Mouse (Mus musculus): ENCODE measurements around the gene Lmtk2. TPM values are rescaled to one million over a fixed set of nuclear protein-coding genes. Genes with fewer than 3 reads are reported as not detected.

Lmtk2 gene
- polyA plus RNA-seq, 1 experiment from 2014 or later, result 3.5 TPM

GRCm38 (mm10) chr5:144151270-144151669 lies 51.0 kb downstream of the Lmtk2 start:
- Histone ChIP-seq H3K4me1 (ENCODE audit: control insufficient read depth, insufficient read depth, low read length) (peaks cover 11% of the 10 kb centered on the region), H3K4me2 (ENCODE audit: low read depth, low read length) (no peak overlapping the region), H3K27ac (ENCODE audit: low read length) (no peak overlapping the region), H3K9me3 (replicated peaks; ENCODE audit: control insufficient read depth, low read length) (no peaks in the 10 kb centered on the region), H3K27me3 (ENCODE audit: control insufficient read depth, insufficient read depth, low read length) (no peaks in the 10 kb centered on the region), H3K9ac (ENCODE audit: low read length) (no peak overlapping the region), H3K4me3 (ENCODE audit: low read length) (no peak overlapping the region), H3K36me3 (ENCODE audit: control insufficient read depth, insufficient read depth) (peaks cover 3% of the 10 kb centered on the region)
- WGBS, result 85% methylated on average over 4 of the region's 4 CpGs
- no peak for ATAC-seq (replicated peaks; ENCODE audit: extremely low read depth, insufficient read depth, low FRiP score)

- Histone ChIP-seq H3K4me3 (ENCODE audit: low read length) (no peak overlapping the region), H3K36me3 (ENCODE audit: control insufficient read depth, insufficient read depth) (peaks cover 3% of the 10 kb centered on the region; the same call in 1 of the 2 replicates), H3K27ac (ENCODE audit: low read length) (no peak overlapping the region), H3K9ac (ENCODE audit: low read length) (no peak overlapping the region), H3K4me1 (ENCODE audit: control insufficient read depth, insufficient read depth, low read length) (peaks cover 17% of the 10 kb centered on the region), H3K9me3 (replicated peaks; ENCODE audit: control insufficient read depth, low read length) (no peaks in the 10 kb centered on the region), H3K27me3 (ENCODE audit: control insufficient read depth, insufficient read depth, low read length) (no peaks in the 10 kb centered on the region), H3K4me2 (ENCODE audit: low read depth, low read length) (no peak overlapping the region)
- no peak for ATAC-seq (replicated peaks; ENCODE audit: extremely low read depth, insufficient read depth, low FRiP score)
- 21% methylated on average over 7 of the region's 7 CpGs for WGBS
Observed at GRCm38 (mm10) chr5:144154528-144154927, 54.3 kb downstream of the Lmtk2 start.

DNA sequence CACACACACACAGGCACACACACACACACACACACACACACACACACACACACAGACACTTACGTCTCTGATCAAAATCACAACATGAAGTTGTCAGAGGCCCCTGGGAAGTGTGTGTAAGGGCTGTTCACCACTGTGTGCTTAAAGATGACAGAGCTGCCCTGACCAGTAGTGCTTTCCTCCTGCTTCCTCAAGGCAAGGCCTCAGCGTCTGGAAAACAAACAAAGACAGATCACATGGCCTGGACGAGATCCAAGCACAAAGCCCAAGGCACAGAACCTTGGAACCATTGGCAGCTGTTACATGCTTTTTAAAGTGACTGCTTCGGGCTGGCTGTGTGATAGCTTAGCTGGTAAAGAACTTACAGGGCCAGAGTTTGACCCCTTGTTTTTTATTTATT lies 58.4 kb downstream of the Lmtk2 start:
- H3K9ac ChIP-seq (ENCODE audit: low read length), result no peak overlapping the region
- no peaks in the 10 kb centered on the region for H3K27me3 ChIP-seq (ENCODE audit: control insufficient read depth, insufficient read depth, low read length)
- peaks cover 3% of the 10 kb centered on the region; the same call in 1 of the 2 replicates for H3K36me3 ChIP-seq (ENCODE audit: control insufficient read depth, insufficient read depth)
- ATAC-seq (replicated peaks; ENCODE audit: extremely low read depth, insufficient read depth, low FRiP score), result peak; percentile 77
- peak overlapping the region; percentile 61 for H3K27ac ChIP-seq (ENCODE audit: low read length)
- 21% methylated on average over 4 of the region's 4 CpGs for WGBS
- H3K4me3 ChIP-seq (ENCODE audit: low read length), result no peak overlapping the region
- no peak overlapping the region for H3K4me2 ChIP-seq (ENCODE audit: low read depth, low read length)
- H3K9me3 ChIP-seq (replicated peaks; ENCODE audit: control insufficient read depth, low read length), result no peaks in the 10 kb centered on the region
- H3K4me1 ChIP-seq (ENCODE audit: control insufficient read depth, insufficient read depth, low read length), result peaks cover 14% of the 10 kb centered on the region

GRCm38 (mm10) chr5:144159137-144159536 lies 58.9 kb downstream of the Lmtk2 start:
- Histone ChIP-seq H3K9ac (ENCODE audit: low read length) (no peak overlapping the region), H3K9me3 (replicated peaks; ENCODE audit: control insufficient read depth, low read length) (no peaks in the 10 kb centered on the region), H3K4me3 (ENCODE audit: low read length) (no peak overlapping the region), H3K4me2 (ENCODE audit: low read depth, low read length) (no peak overlapping the region), H3K36me3 (ENCODE audit: control insufficient read depth, insufficient read depth) (peaks cover 3% of the 10 kb centered on the region; the same call in 1 of the 2 replicates), H3K27me3 (ENCODE audit: control insufficient read depth, insufficient read depth, low read length) (no peaks in the 10 kb centered on the region), H3K4me1 (ENCODE audit: control insufficient read depth, insufficient read depth, low read length) (peaks cover 14% of the 10 kb centered on the region), H3K27ac (ENCODE audit: low read length) (peak overlapping the region; percentile 61)
- no peak for ATAC-seq (replicated peaks; ENCODE audit: extremely low read depth, insufficient read depth, low FRiP score)
- 88% methylated on average over 8 of the region's 8 CpGs for WGBS

GRCm38 (mm10) chr5:144162080-144162812 lies 62.0 kb downstream of the Lmtk2 start:
- 77% methylated on average over 5 of the region's 5 CpGs for WGBS
- peaks cover 10% of the 10 kb centered on the region for H3K36me3 ChIP-seq (ENCODE audit: control insufficient read depth, insufficient read depth)
- no peak overlapping the region for H3K27ac ChIP-seq (ENCODE audit: low read length)
- H3K9me3 ChIP-seq (replicated peaks; ENCODE audit: control insufficient read depth, low read length), result no peaks in the 10 kb centered on the region
- ATAC-seq (replicated peaks; ENCODE audit: extremely low read depth, insufficient read depth, low FRiP score), result no peak
- no peak overlapping the region for H3K4me3 ChIP-seq (ENCODE audit: low read length)
- no peaks in the 10 kb centered on the region for H3K27me3 ChIP-seq (ENCODE audit: control insufficient read depth, insufficient read depth, low read length)
- H3K4me1 ChIP-seq (ENCODE audit: control insufficient read depth, insufficient read depth, low read length), result peaks cover 11% of the 10 kb centered on the region
- no peak overlapping the region for H3K9ac ChIP-seq (ENCODE audit: low read length)
- H3K4me2 ChIP-seq (ENCODE audit: low read depth, low read length), result no peak overlapping the region

DNA sequence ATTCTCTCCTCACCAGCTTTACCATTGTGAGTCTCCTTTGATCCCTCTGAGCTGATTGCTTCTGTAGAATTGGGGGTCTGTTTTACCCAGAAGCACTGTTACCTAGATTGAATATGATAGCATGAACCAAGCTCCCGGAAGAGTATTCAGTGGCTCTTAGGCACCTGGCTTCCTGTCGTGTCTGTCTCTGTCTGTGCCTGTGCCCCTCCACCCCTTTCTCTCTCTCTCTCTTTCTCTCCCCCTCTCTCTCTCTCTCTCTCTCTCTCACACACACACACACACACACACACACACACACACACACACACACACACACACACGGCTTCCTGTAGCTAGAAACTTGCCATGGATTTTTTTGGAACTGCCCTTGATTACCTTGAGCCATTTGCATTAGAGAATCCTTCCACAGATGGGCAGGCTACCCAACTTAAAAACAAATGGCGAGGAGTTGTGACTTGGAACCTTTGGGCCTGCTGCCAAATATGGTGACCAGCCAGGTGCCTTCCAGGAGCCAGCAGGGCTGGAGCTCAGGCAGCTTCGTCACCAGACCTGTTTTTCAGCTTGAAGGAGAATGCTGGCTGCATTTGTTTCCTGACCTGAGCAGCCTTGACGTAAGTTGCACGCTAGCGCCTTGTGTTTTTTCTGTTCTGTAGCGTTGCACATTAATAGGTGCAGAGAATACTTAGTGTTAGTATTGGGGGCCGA lies 62.7 kb downstream of the Lmtk2 start:
- H3K9me3 ChIP-seq (replicated peaks; ENCODE audit: control insufficient read depth, low read length), result no peaks in the 10 kb centered on the region
- no peak overlapping the region for H3K9ac ChIP-seq (ENCODE audit: low read length)
- no peaks in the 10 kb centered on the region for H3K27me3 ChIP-seq (ENCODE audit: control insufficient read depth, insufficient read depth, low read length)
- H3K4me2 ChIP-seq (ENCODE audit: low read depth, low read length), result no peak overlapping the region
- no peak overlapping the region for H3K27ac ChIP-seq (ENCODE audit: low read length)
- WGBS, result 68% methylated on average over 10 of the region's 10 CpGs
- H3K4me1 ChIP-seq (ENCODE audit: control insufficient read depth, insufficient read depth, low read length), result peaks cover 8% of the 10 kb centered on the region
- ATAC-seq (replicated peaks; ENCODE audit: extremely low read depth, insufficient read depth, low FRiP score), result no peak
- H3K4me3 ChIP-seq (ENCODE audit: low read length), result no peak overlapping the region
- H3K36me3 ChIP-seq (ENCODE audit: control insufficient read depth, insufficient read depth), result peaks cover 7% of the 10 kb centered on the region; the same call in 1 of the 2 replicates

- Histone ChIP-seq H3K36me3 (ENCODE audit: control insufficient read depth, insufficient read depth) (peaks cover 13% of the 10 kb centered on the region; the same call in 1 of the 2 replicates), H3K9me3 (replicated peaks; ENCODE audit: control insufficient read depth, low read length) (no peaks in the 10 kb centered on the region), H3K4me3 (ENCODE audit: low read length) (no peak overlapping the region), H3K4me1 (ENCODE audit: control insufficient read depth, insufficient read depth, low read length) (no peaks in the 10 kb centered on the region), H3K4me2 (ENCODE audit: low read depth, low read length) (no peak overlapping the region), H3K27me3 (ENCODE audit: control insufficient read depth, insufficient read depth, low read length) (no peaks in the 10 kb centered on the region), H3K27ac (ENCODE audit: low read length) (no peak overlapping the region), H3K9ac (ENCODE audit: low read length) (no peak overlapping the region)
- WGBS, result 63% methylated on average over 3 of the region's 3 CpGs
- no peak for ATAC-seq (replicated peaks; ENCODE audit: extremely low read depth, insufficient read depth, low FRiP score)
Observed at GRCm38 (mm10) chr5:144165756-144166155, 65.5 kb downstream of the Lmtk2 start.

GRCm38 (mm10) chr5:144169275-144169975 lies 69.2 kb downstream of the Lmtk2 start:
- H3K4me2 ChIP-seq (ENCODE audit: low read depth, low read length), result no peak overlapping the region
- H3K27ac ChIP-seq (ENCODE audit: low read length), result no peak overlapping the region
- H3K4me1 ChIP-seq (ENCODE audit: control insufficient read depth, insufficient read depth, low read length), result no peaks in the 10 kb centered on the region
- 87% methylated on average over 8 of the region's 8 CpGs for WGBS
- H3K36me3 ChIP-seq (ENCODE audit: control insufficient read depth, insufficient read depth), result peaks cover 27% of the 10 kb centered on the region
- H3K4me3 ChIP-seq (ENCODE audit: low read length), result no peak overlapping the region
- no peak for ATAC-seq (replicated peaks; ENCODE audit: extremely low read depth, insufficient read depth, low FRiP score)
- H3K27me3 ChIP-seq (ENCODE audit: control insufficient read depth, insufficient read depth, low read length), result no peaks in the 10 kb centered on the region
- no peaks in the 10 kb centered on the region for H3K9me3 ChIP-seq (replicated peaks; ENCODE audit: control insufficient read depth, low read length)
- H3K9ac ChIP-seq (ENCODE audit: low read length), result no peak overlapping the region

DNA sequence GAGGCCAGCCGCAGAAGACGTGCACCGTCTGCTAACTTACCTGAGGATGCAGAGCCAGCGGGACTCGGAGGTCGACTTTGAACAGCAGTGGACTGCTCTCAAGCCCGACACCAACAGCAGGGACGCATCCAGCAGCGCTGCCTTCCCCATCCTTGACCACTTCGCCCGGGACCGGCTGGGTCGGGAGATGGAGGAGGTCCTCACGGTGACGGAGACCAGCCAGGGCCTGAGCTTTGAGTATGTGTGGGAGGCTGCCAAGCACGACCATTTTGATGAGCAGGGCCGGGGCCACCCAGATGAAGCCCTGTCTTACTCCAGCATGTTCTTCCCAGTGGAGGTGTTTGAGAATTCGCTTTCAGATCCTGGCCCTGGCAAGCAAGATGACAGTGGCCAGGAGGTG lies 73.4 kb downstream of the Lmtk2 start:
- 92% methylated on average over 18 of the region's 18 CpGs for WGBS
- Histone ChIP-seq H3K9me3 (replicated peaks; ENCODE audit: control insufficient read depth, low read length) (no peaks in the 10 kb centered on the region), H3K4me2 (ENCODE audit: low read depth, low read length) (no peak overlapping the region), H3K27ac (ENCODE audit: low read length) (no peak overlapping the region), H3K4me1 (ENCODE audit: control insufficient read depth, insufficient read depth, low read length) (no peaks in the 10 kb centered on the region), H3K36me3 (ENCODE audit: control insufficient read depth, insufficient read depth) (peaks cover 41% of the 10 kb centered on the region), H3K27me3 (ENCODE audit: control insufficient read depth, insufficient read depth, low read length) (no peaks in the 10 kb centered on the region), H3K4me3 (ENCODE audit: low read length) (no peak overlapping the region), H3K9ac (ENCODE audit: low read length) (no peak overlapping the region)
- no peak for ATAC-seq (replicated peaks; ENCODE audit: extremely low read depth, insufficient read depth, low FRiP score)
